Mouse (Mus musculus) cerebellum, adult 9-11 months (tissue): ENCODE results near the gene Manba.

ENCODE experiments used
- DNase-seq: peaks from one replicate; pipeline ENCODE4 v3.0.0; 2022

The Manba gene

DNA sequence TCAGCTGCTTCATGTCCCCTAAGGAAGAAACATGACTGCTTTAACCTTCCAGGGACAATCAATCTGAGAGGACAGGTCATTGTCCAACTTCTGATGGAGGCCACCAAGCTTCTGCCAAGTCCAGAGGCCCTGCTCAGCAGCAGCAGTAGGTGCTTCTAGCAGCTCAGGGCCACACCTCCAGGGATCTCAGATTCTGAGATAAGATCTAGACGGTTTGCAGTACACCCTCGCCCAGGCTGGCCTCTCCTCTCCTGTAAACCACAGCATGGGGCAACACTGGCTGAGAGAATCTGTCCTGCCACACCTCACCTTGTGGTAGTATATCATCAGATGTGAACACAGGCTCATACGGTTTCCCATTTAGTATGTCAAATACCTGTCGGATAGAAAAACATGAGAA is 105.1 kb downstream of the Manba start:
- DNase-seq, result no peak

DNA sequence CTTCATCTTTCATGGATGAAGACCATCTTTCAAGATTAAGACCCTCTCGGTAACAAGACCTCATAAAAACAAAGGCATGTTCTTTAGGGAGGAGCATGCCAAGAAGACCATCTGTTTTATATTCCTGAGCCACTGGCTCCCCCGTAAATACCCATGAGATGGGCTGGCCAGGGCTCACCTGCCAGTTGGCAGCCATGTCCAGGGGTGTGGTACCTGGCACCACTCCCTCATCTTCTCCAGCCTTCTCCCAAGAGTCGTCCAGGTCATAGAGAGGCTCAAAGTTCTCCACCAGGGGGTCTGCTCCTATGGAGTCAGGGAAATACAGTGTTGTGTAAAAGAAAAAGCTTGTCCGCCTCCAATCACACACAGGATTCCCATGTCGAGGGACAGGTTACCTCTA is 106.0 kb downstream of the Manba start:
- DNase-seq, result peak; percentile 24

- DNase-seq, result no peak
Measured at GRCm38 (mm10) chr3:135592011-135592410, 106.6 kb downstream of the Manba start.

GRCm38 (mm10) chr3:135594238-135594917 is 109.0 kb downstream of the Manba start:
- DNase-seq, result no peak

DNA sequence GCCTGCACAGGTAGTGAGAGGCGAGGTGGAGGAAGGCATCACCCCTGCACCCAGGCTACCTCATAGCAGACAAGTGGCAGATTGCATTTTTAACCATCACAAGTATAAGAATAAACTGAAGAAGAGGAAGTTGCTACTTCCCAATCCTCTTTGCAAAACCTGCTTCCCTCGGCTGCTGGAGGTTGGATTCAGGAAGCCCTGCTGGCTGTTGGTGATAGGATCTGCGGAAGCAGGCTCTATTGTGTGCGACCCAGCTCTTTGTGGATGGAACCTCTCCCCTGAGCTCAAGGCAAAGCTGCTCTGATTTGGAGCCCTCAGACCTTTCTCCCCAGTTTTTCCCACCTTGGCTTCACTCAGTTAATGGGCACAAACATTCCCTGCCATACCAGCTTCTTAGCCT is 111.6 kb downstream of the Manba start:
- no peak for DNase-seq

DNA sequence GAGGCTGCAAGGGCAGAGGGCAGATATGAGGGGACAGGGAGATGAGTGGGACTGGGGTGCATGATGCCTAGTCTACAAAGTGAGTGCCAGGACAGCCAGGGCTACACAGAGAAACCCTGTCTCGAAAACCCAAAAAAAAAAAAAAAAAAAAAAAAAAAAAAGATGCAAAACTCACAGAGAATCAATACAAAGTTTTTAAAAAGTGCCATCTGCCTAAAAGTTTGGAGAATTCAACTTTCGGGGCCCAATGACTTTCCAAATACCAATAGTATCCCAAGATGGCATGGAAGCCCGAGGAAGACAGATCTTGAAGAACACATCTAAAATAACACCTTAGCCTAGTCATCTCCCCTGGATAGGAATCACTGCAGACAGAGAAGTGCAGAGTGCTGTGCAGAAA is 112.9 kb downstream of the Manba start:
- no peak for DNase-seq

DNA sequence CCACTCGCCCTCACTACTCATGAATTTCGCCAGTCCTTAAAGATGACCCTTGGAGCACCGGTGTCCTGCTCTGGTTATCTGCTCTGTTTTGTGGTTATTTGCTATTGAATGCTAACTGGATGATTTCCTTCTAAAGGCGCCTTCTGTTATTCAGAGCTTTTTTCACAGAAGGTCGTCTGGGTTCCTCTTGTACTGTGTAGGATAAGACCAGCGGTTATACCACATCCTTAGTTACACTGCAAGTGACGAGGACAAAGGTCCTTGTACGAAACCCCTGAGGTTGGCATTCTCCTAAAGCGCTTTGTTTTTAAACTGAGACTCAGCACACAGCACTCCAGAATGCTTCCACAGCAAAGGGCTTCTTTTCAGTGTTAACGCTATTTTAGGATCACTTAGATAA is 117.3 kb downstream of the Manba start:
- no peak for DNase-seq

DNA sequence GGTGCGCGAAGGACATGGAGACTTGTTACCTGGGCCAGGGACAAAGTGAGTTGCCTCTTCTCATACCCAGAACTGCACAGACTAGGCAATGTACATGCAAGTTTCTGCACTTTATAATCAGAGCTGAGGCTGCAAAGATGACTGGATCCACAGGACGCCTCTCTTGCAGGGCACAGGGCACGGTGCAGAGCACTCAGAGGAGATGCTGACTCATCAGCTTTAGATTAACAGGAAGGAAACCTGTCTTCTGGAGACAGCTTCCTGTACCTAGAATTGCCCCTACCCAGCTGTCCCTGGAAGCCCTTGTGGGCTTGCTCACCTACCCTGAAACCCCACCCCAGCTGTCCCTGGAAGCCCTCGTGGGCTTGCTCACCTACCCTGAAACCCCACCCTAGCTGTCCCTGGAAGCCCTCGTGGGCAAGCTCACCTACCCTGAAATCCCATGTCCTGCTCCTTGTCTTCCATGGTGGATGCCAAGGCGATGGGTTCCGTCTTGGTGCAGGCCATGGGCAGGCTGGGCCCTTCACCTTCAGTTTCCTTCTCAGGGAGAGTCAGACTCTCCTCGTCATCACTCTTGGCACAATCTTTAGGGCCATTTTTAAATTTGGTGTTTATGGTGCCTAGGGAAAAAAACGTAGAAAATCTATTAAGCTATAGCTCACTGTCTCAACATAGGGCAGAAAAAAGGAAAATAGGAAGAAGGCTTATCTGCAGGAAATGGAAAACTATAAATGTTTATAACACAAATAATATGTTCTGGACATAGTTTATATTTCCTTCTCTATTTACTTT is 119.4 kb downstream of the Manba start:
- no peak for DNase-seq

DNA sequence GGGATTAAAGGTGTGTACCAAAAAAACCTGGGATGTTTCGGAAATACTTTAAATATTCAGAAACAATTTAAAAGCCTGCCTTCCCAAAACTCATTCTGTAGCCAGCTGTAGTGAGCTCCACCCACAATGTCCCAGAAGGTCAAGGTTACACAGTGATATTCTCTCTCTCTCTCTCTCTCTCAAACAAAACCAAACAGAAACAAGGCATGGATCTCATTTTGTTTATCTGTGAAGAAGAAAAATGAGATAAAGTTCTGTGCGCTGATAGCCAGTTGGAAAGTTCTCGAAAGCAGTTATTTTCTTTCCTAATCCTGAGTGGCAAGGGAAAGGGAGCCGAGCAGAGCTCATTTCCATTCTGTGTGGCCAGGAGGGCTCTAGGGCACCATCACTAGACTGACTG is 120.1 kb downstream of the Manba start:
- no peak for DNase-seq

DNA sequence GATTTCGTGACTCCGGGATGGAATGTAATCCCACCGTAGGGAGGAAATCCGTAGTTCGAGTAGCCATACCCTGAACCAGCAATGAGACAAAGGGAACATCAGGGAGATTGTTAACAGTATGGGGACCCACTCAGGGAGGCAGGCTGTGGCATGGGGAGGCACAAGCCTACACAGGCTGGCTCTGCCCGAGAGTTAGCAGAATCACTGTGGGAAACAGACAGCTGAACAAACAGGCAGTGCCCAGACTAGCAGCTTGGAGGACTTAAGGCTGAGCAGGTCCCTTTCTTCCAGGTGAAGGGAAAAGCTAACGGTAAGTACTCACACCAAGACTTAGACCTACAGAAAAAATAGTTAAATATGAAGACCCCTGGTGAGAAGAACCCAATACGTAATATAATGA is 121.2 kb downstream of the Manba start:
- DNase-seq, result no peak

GRCm38 (mm10) chr3:135607021-135607420 is 121.6 kb downstream of the Manba start:
- no peak for DNase-seq

DNA sequence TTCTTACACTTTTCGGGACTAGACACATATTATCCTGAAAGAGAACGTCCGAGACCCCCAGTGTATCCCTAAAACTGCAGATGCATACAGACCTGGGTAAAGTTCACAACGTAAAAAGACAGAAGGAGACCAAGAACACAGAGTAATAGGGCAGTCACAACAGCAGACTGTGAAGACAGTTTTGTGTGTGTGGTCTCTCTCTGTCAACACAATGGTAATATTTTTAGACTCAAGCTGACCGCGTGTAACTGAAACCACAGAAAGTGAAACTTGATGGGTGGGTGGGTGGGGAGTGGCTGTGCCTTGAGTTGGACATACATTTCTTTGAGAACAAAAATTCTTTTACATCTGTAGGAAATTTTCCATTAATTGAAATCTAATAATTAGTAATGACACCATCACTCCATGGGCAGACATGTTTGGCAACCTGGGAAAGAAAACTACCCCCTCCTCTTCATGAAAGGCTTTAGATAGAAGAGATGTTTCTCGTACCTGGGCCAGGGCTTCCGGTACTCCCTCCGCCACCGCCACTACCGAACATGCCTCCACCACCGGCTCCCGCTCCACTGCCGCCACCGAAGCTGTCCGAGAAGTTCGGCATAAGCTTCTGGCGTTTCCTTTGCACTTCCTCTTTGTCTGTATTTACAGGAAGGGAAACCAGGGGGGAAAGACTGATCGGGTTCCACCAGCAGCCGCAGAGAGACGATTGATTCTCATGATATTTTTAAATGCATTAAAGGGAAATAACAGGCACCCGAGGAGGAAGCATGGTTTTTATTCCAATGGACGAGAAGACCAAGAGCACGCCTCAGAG is 122.5 kb downstream of the Manba start:
- DNase-seq, result no peak

DNA sequence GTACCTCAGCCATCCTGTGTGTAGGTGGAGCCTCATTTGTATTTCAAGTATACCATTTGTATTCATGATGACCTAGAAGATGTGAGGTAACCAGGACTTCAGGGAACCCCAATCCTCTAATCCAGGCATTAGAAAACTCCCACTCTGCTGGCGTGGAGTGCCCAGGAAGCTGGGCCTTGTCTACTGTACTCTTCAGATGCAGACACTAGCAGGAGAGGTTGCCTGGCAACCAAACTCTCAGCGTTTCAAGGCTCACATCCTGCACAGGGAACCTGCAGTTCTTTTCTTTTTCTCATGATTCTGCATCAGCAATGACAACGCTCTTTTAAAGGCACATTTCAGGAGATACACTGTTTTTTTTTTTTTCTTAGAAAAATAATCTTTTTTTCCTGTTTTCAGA is 124.8 kb downstream of the Manba start:
- no peak for DNase-seq

GRCm38 (mm10) chr3:135614376-135614775 is 129.0 kb downstream of the Manba start:
- DNase-seq, result no peak

DNA sequence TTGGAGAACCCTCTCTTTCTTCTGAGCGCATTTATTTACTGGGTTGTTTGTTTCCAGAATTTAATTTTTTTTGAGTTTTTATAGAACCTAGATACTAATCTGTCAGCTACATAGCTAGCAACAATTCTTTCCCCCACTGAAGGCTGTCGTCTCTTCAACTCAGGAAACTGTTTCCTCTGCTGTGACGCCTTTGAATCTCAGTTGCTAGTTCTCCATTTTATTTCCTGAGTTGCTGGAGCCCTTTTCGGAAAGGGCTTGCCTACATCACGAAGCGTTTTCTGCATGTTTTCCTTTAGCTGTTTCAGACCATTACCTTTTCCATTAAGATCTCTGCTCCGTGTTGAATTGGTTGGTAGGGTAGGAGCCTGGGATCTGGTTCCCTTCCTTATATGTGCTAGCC is 131.3 kb downstream of the Manba start:
- no peak for DNase-seq
